Mouse (Mus musculus) spleen, adult 2 months (tissue): Measurements from ENCODE around the gene Rab1b.

Experiments
- CTCF ChIP-seq: fragments of 200-500 bp; IDR thresholded peaks from 2 replicates; pipeline ENCODE4 v1.5.1; 2011; ENCODE audit warnings: mild to moderate bottlenecking, inconsistent platforms; ENCODE audit not compliant: insufficient read depth, insufficient read length, insufficient replicate concordance; ENCODE audit errors: extremely low read depth
- POLR2A ChIP-seq: fragments of 200-500 bp; IDR thresholded peaks from 2 replicates; pipeline ENCODE4 v1.6.1; 2011; ENCODE audit warnings: low read depth, low read length, inconsistent platforms

DNA sequence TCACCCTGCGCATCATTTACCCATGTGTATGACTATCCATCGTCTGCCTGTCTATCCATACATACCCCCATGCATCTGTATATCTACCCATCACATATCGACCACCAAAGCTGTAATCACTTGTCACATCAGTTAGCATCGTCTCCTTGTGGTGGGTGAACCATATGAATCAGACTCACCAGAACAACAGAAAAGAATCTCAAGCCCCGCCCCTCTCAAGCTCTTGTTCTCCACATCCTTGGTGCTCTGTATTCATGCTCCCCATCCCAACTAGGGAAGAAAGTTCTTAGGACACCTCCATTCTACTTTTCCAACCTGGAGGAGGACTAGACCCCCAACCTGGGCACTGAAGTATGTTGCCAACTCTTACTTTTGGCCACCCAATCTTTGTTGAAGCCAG, 44.8 kb downstream of the Rab1b start:
- TF ChIP-seq POLR2A (no peak), CTCF (no peak)
